ENCODE assay signal across 8 mouse cellular contexts in genomic region chr4:49520572-49521340, GRCm38 (mm10). TPM values are rescaled to one million over a fixed set of nuclear protein-coding genes. Genes with fewer than 3 reads are reported as not detected.
A peak's percentile ranks its signal among the peaks of the same experiment; 100 is the strongest.
DNase-seq lines count a peak whose midpoint lies in the region; ATAC-seq and TF ChIP-seq lines count a peak whose summit lies in the region.

Gene Mrpl50 (minus strand): TSS chr4:49521093.
Gene Zfp189 (plus strand): TSS chr4:49521176.

- WGBS in cerebellum, adult 2 months, result under 1% methylated on average over 41 of the region's 41 CpGs
- 2% methylated on average over 41 of the region's 41 CpGs for WGBS in forebrain, postnatal 0 days
- under 1% methylated on average over 41 of the region's 41 CpGs for WGBS in lung, embryonic 15.5 days

- DNase-seq in MEL (ENCODE audit: low read depth, low spot score), result peak; percentile 99
- peak; percentile 92 to 97 for DNase-seq in cerebellum, adult 2 months
- DNase-seq in forebrain, postnatal 0 days, result peak; percentile 98
- peak; percentile 93 for DNase-seq in heart, postnatal 4 days
- peak; percentile 98 for DNase-seq in layer of hippocampus, adult 8-10 months (ENCODE audit: low spot score in 2 of 2)
- peak; percentile 92 for DNase-seq in ovary, adult 18-20 months (ENCODE audit: low spot score)
- peak; percentile 97 for DNase-seq in thymus, postnatal 0 days (ENCODE audit: low spot score)

- H3K4me1 ChIP-seq in MEL (ENCODE audit: control insufficient read depth in 1 of 2, insufficient read depth in 2 of 2, low read length in 2 of 2), result peaks cover 5 to 16% of the 10 kb centered on the region in 2 experiments; a peak in 3 of 4 replicates
- peaks cover 3% of the 10 kb centered on the region for H3K4me1 ChIP-seq in cerebellum, adult 2 months (ENCODE audit: control insufficient read depth, insufficient read depth, low read length)
- peaks cover 10% of the 10 kb centered on the region; the same call in 1 of the 2 replicates for H3K4me1 ChIP-seq in forebrain, postnatal 0 days (ENCODE audit: insufficient read depth)
- peaks cover 13% of the 10 kb centered on the region; the same call in 1 of the 2 replicates for H3K4me1 ChIP-seq in lung, embryonic 15.5 days

- TF ChIP-seq POLR2A in MEL (IDR thresholded peaks at IDR 0.05; ENCODE audit: control insufficient read depth in 1 of 2, insufficient read depth in 1 of 2, low read depth in 1 of 2, low read length in 2 of 2, poor library complexity in 1 of 2), result peak; percentile 88 to 92; a peak in 3 of 4 replicates
- peak; percentile 86; the same call in 1 of the 2 replicates for TF ChIP-seq POLR2A in cerebellum, adult 2 months (IDR thresholded peaks at IDR 0.05; ENCODE audit: borderline replicate concordance, insufficient read depth, low read length)

- TF ChIP-seq CTCF in MEL (IDR thresholded peaks at IDR 0.05 in 2 of 3, conservative IDR thresholded peaks at IDR 0.05 in 1 of 3; ENCODE audit: control insufficient read depth in 1 of 3, insufficient read depth in 1 of 3, low read depth in 2 of 3, low read length in 3 of 3, poor library complexity in 1 of 3, severe bottlenecking in 1 of 3), result no peak
- no peak for TF ChIP-seq CTCF in cerebellum, adult 2 months (IDR thresholded peaks at IDR 0.05; ENCODE audit: borderline replicate concordance, insufficient read depth, low read depth, low read length)
- TF ChIP-seq CTCF in forebrain, postnatal 0 days (IDR thresholded peaks at IDR 0.05; ENCODE audit: low read depth), result no peak

- peak within 1 kb of the TSS; percentile 60 for H3K4me2 ChIP-seq in forebrain, postnatal 0 days (ENCODE audit: low read depth)
- peak within 1 kb of the TSS; percentile 71 for H3K4me2 ChIP-seq in lung, embryonic 15.5 days

- no peaks in the 10 kb centered on the region for H3K9me3 ChIP-seq in MEL (replicated peaks; ENCODE audit: insufficient read depth, low read length)
- H3K9me3 ChIP-seq in forebrain, postnatal 0 days (ENCODE audit: low read length), result no peaks in the 10 kb centered on the region
- no peaks in the 10 kb centered on the region for H3K9me3 ChIP-seq in lung, embryonic 15.5 days

- H3K4me3 ChIP-seq in MEL (ENCODE audit: control insufficient read depth in 1 of 2, insufficient read depth in 1 of 2, low read depth in 2 of 2, low read length in 2 of 2), result peak within 1 kb of the TSS; percentile 80 to 83
- H3K4me3 ChIP-seq in cerebellum, adult 2 months (replicated peaks; ENCODE audit: insufficient read depth, low read depth, low read length), result peak within 1 kb of the TSS; percentile 80
- H3K4me3 ChIP-seq in forebrain, postnatal 0 days (ENCODE audit: low read depth, low read length), result peak within 1 kb of the TSS; percentile 57
- peak within 1 kb of the TSS; percentile 73 for H3K4me3 ChIP-seq in lung, embryonic 15.5 days

- H3K79me2 ChIP-seq in MEL (ENCODE audit: control insufficient read depth, insufficient read depth, low read length, poor library complexity), result peaks cover 42% of the 10 kb centered on the region

- H3K27ac ChIP-seq in MEL (ENCODE audit: control insufficient read depth, low read depth, low read length), result peak within 1 kb of the TSS; percentile 69
- peak within 1 kb of the TSS; percentile 9; the same call in 1 of the 2 replicates for H3K27ac ChIP-seq in cerebellum, adult 2 months (ENCODE audit: insufficient read depth, low read length)
- peak within 1 kb of the TSS; percentile 73 for H3K27ac ChIP-seq in forebrain, postnatal 0 days (ENCODE audit: low read depth, low read length)
- peak within 1 kb of the TSS; percentile 64 for H3K27ac ChIP-seq in lung, embryonic 15.5 days

- H3K36me3 ChIP-seq in MEL (ENCODE audit: control insufficient read depth in 1 of 2, insufficient read depth in 2 of 2, low read length in 2 of 2), result peaks cover 0 to 21% of the 10 kb centered on the region in 2 experiments; a peak in 3 of 4 replicates
- H3K36me3 ChIP-seq in forebrain, postnatal 0 days (ENCODE audit: insufficient read depth), result 0 out of 2 replicates have a peak, but pooled peaks cover 5% of the 10 kb centered on the region
- peaks cover 3% of the 10 kb centered on the region; the same call in 1 of the 2 replicates for H3K36me3 ChIP-seq in lung, embryonic 15.5 days

- TF ChIP-seq RAD21 in MEL (IDR thresholded peaks at IDR 0.05; ENCODE audit: low read depth, low read length), result no peak

- TF ChIP-seq EP300 in MEL (IDR thresholded peaks at IDR 0.05; ENCODE audit: low read depth in 1 of 2, low read length in 2 of 2), result no peak

- no peaks in the 10 kb centered on the region for H3K27me3 ChIP-seq in MEL (ENCODE audit: control insufficient read depth in 1 of 2, insufficient read depth in 2 of 2, low read length in 2 of 2)
- H3K27me3 ChIP-seq in cerebellum, adult 2 months (ENCODE audit: control insufficient read depth, insufficient read depth, low read length), result no peaks in the 10 kb centered on the region
- H3K27me3 ChIP-seq in forebrain, postnatal 0 days (ENCODE audit: insufficient read depth, low read length), result no peaks in the 10 kb centered on the region
- no peaks in the 10 kb centered on the region for H3K27me3 ChIP-seq in lung, embryonic 15.5 days

- peak within 1 kb of the TSS; percentile 84 for H3K9ac ChIP-seq in MEL (ENCODE audit: control insufficient read depth, low read depth, low read length, poor library complexity, severe bottlenecking)
- peak within 1 kb of the TSS; percentile 58 for H3K9ac ChIP-seq in forebrain, postnatal 0 days
- H3K9ac ChIP-seq in lung, embryonic 15.5 days, result peak within 1 kb of the TSS; percentile 68

- peak; percentile 100 for ATAC-seq in forebrain, postnatal 0 days
- ATAC-seq in lung, embryonic 15.5 days (ENCODE audit: borderline replicate concordance, extremely low read depth, low FRiP score, low TSS enrichment), result peak; percentile 99

TF ChIP-seq in MEL, 35 proteins besides CTCF, POLR2A, EP300 and RAD21 (continues in another document):
- TF ChIP-seq TBP (IDR thresholded peaks at IDR 0.05; ENCODE audit: low read depth, low read length) (peak; percentile 93), TCF12 (IDR thresholded peaks at IDR 0.05; ENCODE audit: low read depth, low read length) (peak; percentile 60; the same call in 1 of the 2 replicates), ELF1 (IDR thresholded peaks at IDR 0.05; ENCODE audit: low read depth, low read length) (peak; percentile 99), E2F4 (IDR thresholded peaks at IDR 0.05; ENCODE audit: borderline replicate concordance, low read depth, low read length) (0 out of 2 replicates have a peak, but pooled peaks have one; percentile 8), HCFC1 (IDR thresholded peaks at IDR 0.05; ENCODE audit: low read depth, low read length) (peak; percentile 100), MYB (IDR thresholded peaks at IDR 0.05; ENCODE audit: low read depth, low read length) (no peak), MXI1 (IDR thresholded peaks at IDR 0.05; ENCODE audit: low read depth, low read length) (peak; percentile 56; the same call in 1 of the 2 replicates), MYC (IDR thresholded peaks at IDR 0.05; ENCODE audit: low read depth, low read length) (peak; percentile 83), USF1 (IDR thresholded peaks at IDR 0.05; ENCODE audit: low read depth, low read length) (no peak; the same call in 1 of the 2 replicates), POLR2AphosphoS2 (IDR thresholded peaks at IDR 0.05; ENCODE audit: low read length) (peak; percentile 83; the same call in 1 of the 2 replicates), SIN3A (IDR thresholded peaks at IDR 0.05; ENCODE audit: low read length) (peak; percentile 94), UBTF (IDR thresholded peaks at IDR 0.05; ENCODE audit: borderline replicate concordance, insufficient read depth, low read depth, low read length) (no peak), BHLHE40 (IDR thresholded peaks at IDR 0.05; ENCODE audit: borderline replicate concordance, low read depth, low read length) (no peak), CHD2 (IDR thresholded peaks at IDR 0.05; ENCODE audit: low read length) (peak; percentile 33), CHD1 (IDR thresholded peaks at IDR 0.05; ENCODE audit: low read depth, low read length) (no peak), POLR2AphosphoS5 (IDR thresholded peaks at IDR 0.05; ENCODE audit: borderline replicate concordance, low read depth, low read length) (no peak; the same call in 1 of the 2 replicates), KAT2A (conservative IDR thresholded peaks at IDR 0.05; ENCODE audit: low read depth, low read length) (peak; percentile 99), MAX (IDR thresholded peaks at IDR 0.05; ENCODE audit: low read length) (peak; percentile 66; the same call in 1 of the 2 replicates), ZMIZ1 (IDR thresholded peaks at IDR 0.05; ENCODE audit: low read depth, low read length) (0 out of 2 replicates have a peak, but pooled peaks have one; percentile 26), NELFE (IDR thresholded peaks at IDR 0.05; ENCODE audit: low read depth, low read length) (peak; percentile 86), SMC3 (IDR thresholded peaks at IDR 0.05; ENCODE audit: low read depth, low read length) (no peak)

RNA-seq across cellular contexts. Expression of gene Mrpl50, which starts in this region (rescaled TPM):
- 34.7 and 39.1 TPM in 2 replicates for total RNA-seq in MEL (2012; rRNA removed)
- polyA plus RNA-seq in MEL (2012; ENCODE audit: insufficient read depth in 1 of 2, insufficient read length in 2 of 2, low read depth in 1 of 2, low replicate concordance in 2 of 2, missing spikeins in 1 of 2), result 10 to 100 TPM in 1 of 2 experiments, not detected in 1; 54.5 TPM
- 18.4 and 20.0 TPM in 2 replicates for polyA plus RNA-seq in cerebellum, adult 2 months (2012; rRNA removed)
- total RNA-seq in forebrain, postnatal 0 days (2014; rRNA removed), result 49.3 and 55.2 TPM in 2 replicates
- polyA plus RNA-seq in forebrain, postnatal 0 days (2015; fragmentation: Nextera tagmentation; extraction: Ambion mirVana), result 74.1 and 74.6 TPM in 2 replicates
- 10 to 100 TPM; 36.3 to 37.0 TPM for total RNA-seq in heart, postnatal 4 days (2021)
- total RNA-seq in layer of hippocampus, adult 8-10 months (2022), result 10 to 100 TPM; 29.3 to 35.0 (median 32.1) TPM
- polyA plus RNA-seq in lung, embryonic 15.5 days (2015; fragmentation: Nextera tagmentation; extraction: Ambion mirVana), result 69.2 and 69.3 TPM in 2 replicates
- polyA plus RNA-seq in thymus, postnatal 0 days (2015; fragmentation: Nextera tagmentation; extraction: Ambion mirVana), result 48.8 and 49.7 TPM in 2 replicates

RNA-seq across cellular contexts. Expression of gene Zfp189, which starts in this region (rescaled TPM):
- total RNA-seq in MEL (2012; rRNA removed), result 4.4 and 5.3 TPM in 2 replicates
- polyA plus RNA-seq in MEL (2012; ENCODE audit: insufficient read depth in 1 of 2, insufficient read length in 2 of 2, low read depth in 1 of 2, low replicate concordance in 2 of 2, missing spikeins in 1 of 2), result 1 to 10 TPM in 1 of 2 experiments, not detected in 1; 3.3 TPM
- 4.6 and 5.0 TPM in 2 replicates for polyA plus RNA-seq in cerebellum, adult 2 months (2012; rRNA removed)
- total RNA-seq in forebrain, postnatal 0 days (2014; rRNA removed), result 9.2 and 11.3 TPM in 2 replicates
- polyA plus RNA-seq in forebrain, postnatal 0 days (2015; fragmentation: Nextera tagmentation; extraction: Ambion mirVana), result 3.7 and 4.1 TPM in 2 replicates
- total RNA-seq in heart, postnatal 4 days (2021), result 1 to 10 TPM; 5.6 to 6.6 TPM
- 10 to 100 TPM; 23.9 to 30.1 (median 28.7) TPM for total RNA-seq in layer of hippocampus, adult 8-10 months (2022)
- polyA plus RNA-seq in lung, embryonic 15.5 days (2015; fragmentation: Nextera tagmentation; extraction: Ambion mirVana), result 9.0 and 9.8 TPM in 2 replicates
- polyA plus RNA-seq in thymus, postnatal 0 days (2015; fragmentation: Nextera tagmentation; extraction: Ambion mirVana), result 5.7 and 5.9 TPM in 2 replicates

Comparison
In these comparisons a context has a peak if more than half of its experiments do, and no peak if none do; other contexts are left out.
1. Peak in every context shown above with its lines: DNase-seq, ATAC-seq, H3K4me3 ChIP-seq and H3K27ac ChIP-seq.
2. H3K27ac ChIP-seq: peak in every context shown above with its lines; median percentile 73 in forebrain, postnatal 0 days; 69 in MEL; 64 in lung, embryonic 15.5 days; 9 in cerebellum, adult 2 months.